Mouse (Mus musculus) liver, adult 2 months (tissue): ENCODE data around the gene Psmb3. TPM values are rescaled to one million over a fixed set of nuclear protein-coding genes. Genes with fewer than 3 reads are reported as not detected.

Experiments
- DNase-seq: peaks from one replicate; pipeline ENCODE4 v3.0.0-alpha.2; 2011; ENCODE audit warnings: low read depth, low spot score; ENCODE audit errors: extremely low read depth
- H3K27ac ChIP-seq: fragments of 200-500 bp; replicated peaks from 2 replicates; pipeline ENCODE4 v1.5.1; 2012; ENCODE audit warnings: low read depth, mild to moderate bottlenecking, control low read depth, inconsistent platforms, low read length; ENCODE audit not compliant: insufficient read depth
- H3K27me3 ChIP-seq: fragments of 200-500 bp; 2 replicates; pipeline ENCODE4 v1.6.1; 2012; ENCODE audit warnings: mild to moderate bottlenecking, moderate library complexity, low read length, inconsistent platforms; ENCODE audit not compliant: control insufficient read depth, insufficient read depth
- H3K36me3 ChIP-seq: fragments of 200-500 bp; 2 replicates; pipeline ENCODE4 v1.6.1; 2012; ENCODE audit warnings: low read length, inconsistent platforms; ENCODE audit not compliant: control insufficient read depth, insufficient read depth
- H3K4me1 ChIP-seq: fragments of 200-500 bp; 2 replicates; pipeline ENCODE4 v1.6.1; 2011; ENCODE audit warnings: low read length; ENCODE audit not compliant: control insufficient read depth, insufficient read depth
- H3K4me3 ChIP-seq: fragments of 200-500 bp; 2 replicates; pipeline ENCODE4 v1.5.1; 2011; ENCODE audit warnings: low read depth, mild to moderate bottlenecking, control low read depth, low read length, moderate library complexity; ENCODE audit not compliant: insufficient read depth
- H3K79me2 ChIP-seq: fragments of 200-500 bp; 2 replicates; pipeline ENCODE4 v1.6.1; 2012; ENCODE audit warnings: inconsistent platforms, mild to moderate bottlenecking, low read length, moderate library complexity; ENCODE audit not compliant: control insufficient read depth, insufficient read depth
- H3K9ac ChIP-seq: fragments of 200-500 bp; 2 replicates; pipeline ENCODE4 v1.6.1; 2012; ENCODE audit warnings: low read depth, mild to moderate bottlenecking, control low read depth, inconsistent platforms, low read length
- CTCF ChIP-seq: fragments of 200-500 bp; IDR thresholded peaks from 2 replicates; pipeline ENCODE4 v1.5.1; 2011; ENCODE audit warnings: low read depth, low read length, control low read depth
- POLR2A ChIP-seq: fragments of 200-500 bp; IDR thresholded peaks from 2 replicates; pipeline ENCODE4 v1.6.1; 2011; ENCODE audit warnings: low read length, control low read depth; ENCODE audit not compliant: insufficient read depth; ENCODE audit errors: extremely low read depth
- WGBS: fragments of 180-500 bp; shearing (Covaris S2); methylation state at CpG from one replicate; pipeline ENCODE4 v1.1.7; 2018; 5-methylcytosine and 5-hydroxymethylcytosine counted together
- polyA plus RNA-seq: library from polyadenylated mRNA; depleted of rRNA; stranded (reverse); fragments of >200 nt; gene quantifications from 2 replicates; pipeline ENCODE4 v1.2.3, GENCODE M21; 2012
- total RNA-seq: library from RNA; depleted of rRNA; stranded (reverse); fragments of >200 nt; gene quantifications from 2 replicates; pipeline ENCODE4 v1.2.3, GENCODE M21; 2014

Gene Psmb3
- total and polyA plus RNA-seq, 2 experiments, result 281 to 299 TPM

DNA sequence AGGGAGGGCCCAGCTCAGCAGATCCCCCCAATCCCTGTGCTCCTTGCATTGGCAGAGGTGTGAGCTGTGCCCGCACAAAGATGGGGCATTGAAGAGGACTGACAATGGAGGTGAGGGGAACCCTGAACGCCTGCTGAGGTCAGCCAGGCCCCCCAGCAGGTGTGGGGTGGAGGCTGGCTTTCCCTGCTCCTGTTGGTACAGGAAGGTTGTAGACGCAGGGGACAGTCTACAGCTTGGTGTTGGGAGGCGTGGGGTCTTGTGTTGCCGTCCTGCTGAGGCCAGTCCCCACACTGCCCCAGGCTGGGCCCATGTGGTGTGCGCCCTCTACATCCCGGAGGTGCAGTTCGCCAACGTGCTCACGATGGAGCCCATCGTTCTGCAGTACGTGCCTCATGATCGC is 37.8 kb upstream of the Psmb3 start:
- no peak overlapping the region for H3K9ac ChIP-seq
- 97% methylated on average over 13 of the region's 13 CpGs for WGBS
- H3K27ac ChIP-seq, result no peak overlapping the region
- H3K27me3 ChIP-seq, result no peaks in the 10 kb centered on the region
- TF ChIP-seq POLR2A (no peak), CTCF (no peak)
- H3K4me1 ChIP-seq, result peaks cover 8% of the 10 kb centered on the region
- no peak overlapping the region for H3K4me3 ChIP-seq
- H3K79me2 ChIP-seq, result no peaks in the 10 kb centered on the region
- no peak for DNase-seq
- no peaks in the 10 kb centered on the region; the same call in 1 of the 2 replicates for H3K36me3 ChIP-seq

DNA sequence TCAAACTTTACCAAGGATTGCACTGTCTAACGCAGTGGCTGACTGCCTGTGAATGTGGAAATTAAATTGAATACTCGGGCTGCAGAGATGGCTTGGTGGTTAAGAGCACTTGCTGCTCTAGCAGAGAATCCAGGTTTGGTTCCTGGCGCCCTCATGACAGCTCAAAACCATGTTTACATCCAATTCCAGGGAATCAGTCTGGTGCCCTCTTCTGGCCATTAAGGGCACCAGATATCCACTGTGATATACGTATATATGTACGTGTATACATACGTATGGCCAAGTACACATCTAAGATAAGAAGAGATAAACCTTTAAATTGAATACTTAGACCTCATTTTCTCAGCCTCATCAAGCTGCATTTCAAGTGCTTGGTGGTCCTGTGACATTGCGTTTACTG is 37.0 kb upstream of the Psmb3 start:
- Histone ChIP-seq H3K79me2 (no peaks in the 10 kb centered on the region), H3K36me3 (no peaks in the 10 kb centered on the region; the same call in 1 of the 2 replicates), H3K4me1 (0 out of 2 replicates have a peak, but pooled peaks cover under 1% of the 10 kb centered on the region), H3K4me3 (no peak overlapping the region), H3K9ac (no peak overlapping the region), H3K27me3 (no peaks in the 10 kb centered on the region), H3K27ac (no peak overlapping the region)
- TF ChIP-seq CTCF, result no peak; the same call in 1 of the 2 replicates
- TF ChIP-seq POLR2A, result no peak
- WGBS, result 96% methylated on average over 7 of the region's 7 CpGs
- DNase-seq, result no peak

DNA sequence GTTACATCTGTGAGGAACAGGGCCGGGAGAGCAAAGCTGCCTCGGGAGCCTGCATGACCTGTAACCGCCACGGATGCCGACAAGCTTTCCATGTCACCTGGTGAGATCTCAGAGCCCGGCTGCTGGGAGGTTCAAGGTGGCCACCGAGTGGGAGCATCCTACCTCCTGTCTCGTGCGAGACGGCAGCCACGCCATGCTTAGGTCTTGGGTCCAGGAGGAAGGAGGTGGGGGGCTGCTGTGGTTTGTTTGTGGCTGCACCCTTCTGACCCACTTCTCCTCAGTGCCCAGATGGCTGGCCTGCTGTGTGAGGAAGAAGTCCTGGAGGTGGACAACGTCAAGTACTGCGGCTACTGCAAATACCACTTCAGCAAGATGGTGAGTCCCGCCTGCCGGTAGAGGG is 36.4 kb upstream of the Psmb3 start:
- Histone ChIP-seq H3K79me2 (no peaks in the 10 kb centered on the region), H3K9ac (no peak overlapping the region), H3K4me1 (no peaks in the 10 kb centered on the region), H3K36me3 (no peaks in the 10 kb centered on the region; the same call in 1 of the 2 replicates), H3K4me3 (no peak overlapping the region), H3K27me3 (no peaks in the 10 kb centered on the region), H3K27ac (no peak overlapping the region)
- no peak for TF ChIP-seq CTCF
- no peak for TF ChIP-seq POLR2A
- DNase-seq, result no peak
- WGBS, result 95% methylated on average over 15 of the region's 15 CpGs

- Histone ChIP-seq H3K4me1 (no peaks in the 10 kb centered on the region), H3K79me2 (no peaks in the 10 kb centered on the region), H3K4me3 (no peak overlapping the region), H3K9ac (no peak overlapping the region), H3K27ac (no peak overlapping the region), H3K27me3 (no peaks in the 10 kb centered on the region), H3K36me3 (no peaks in the 10 kb centered on the region; the same call in 1 of the 2 replicates)
- TF ChIP-seq POLR2A (no peak), CTCF (no peak)
- WGBS, result 96% methylated on average over 7 of the region's 7 CpGs
- DNase-seq, result no peak
These were observed 35.0 kb upstream of the Psmb3 start for GRCm38 (mm10) chr11:97668160-97668559.

GRCm38 (mm10) chr11:97669268-97669667 is 33.9 kb upstream of the Psmb3 start:
- H3K79me2 ChIP-seq, result no peaks in the 10 kb centered on the region
- no peak overlapping the region for H3K4me3 ChIP-seq
- H3K36me3 ChIP-seq, result no peaks in the 10 kb centered on the region; the same call in 1 of the 2 replicates
- no peak overlapping the region for H3K9ac ChIP-seq
- WGBS, result 86% methylated on average over 15 of the region's 15 CpGs
- TF ChIP-seq POLR2A, result no peak
- no peak for TF ChIP-seq CTCF
- no peaks in the 10 kb centered on the region for H3K27me3 ChIP-seq
- no peak for DNase-seq
- no peak overlapping the region for H3K27ac ChIP-seq
- H3K4me1 ChIP-seq, result no peaks in the 10 kb centered on the region

GRCm38 (mm10) chr11:97669829-97670228 is 33.4 kb upstream of the Psmb3 start:
- no peak for DNase-seq
- Histone ChIP-seq H3K4me3 (no peak overlapping the region), H3K27ac (no peak overlapping the region), H3K36me3 (no peaks in the 10 kb centered on the region; the same call in 1 of the 2 replicates), H3K4me1 (no peaks in the 10 kb centered on the region), H3K27me3 (no peaks in the 10 kb centered on the region), H3K9ac (no peak overlapping the region), H3K79me2 (no peaks in the 10 kb centered on the region)
- TF ChIP-seq CTCF (no peak), POLR2A (no peak)
- 44% methylated on average over 6 of the region's 6 CpGs for WGBS
